Mouse (Mus musculus) macrophage (primary cell): Measurements from ENCODE around the gene Lnp1. TPM values are rescaled to one million over a fixed set of nuclear protein-coding genes. Genes with fewer than 3 reads are reported as not detected.
"Not testable (repeated sequence)": the region's sequence is repeated elsewhere in the genome, so short reads cannot be mapped to it uniquely, and the experiment has no call there.

Experiments
- H3K27ac ChIP-seq: fragments of 350-480 bp; formaldehyde crosslinking; 2 replicates; pipeline ENCODE4 v1.9.0; 2021
- H3K36me3 ChIP-seq: fragments of 350-480 bp; formaldehyde crosslinking; 2 replicates; pipeline ENCODE4 v1.9.0; 2021; ENCODE audit errors: inconsistent target
- H3K4me3 ChIP-seq: fragments of 350-480 bp; formaldehyde crosslinking; 2 replicates; pipeline ENCODE4 v1.9.0; 2021; ENCODE audit errors: inconsistent target
- H3K79me2 ChIP-seq: fragments of 350-480 bp; formaldehyde crosslinking; 2 replicates; pipeline ENCODE4 v1.9.0; 2021; ENCODE audit errors: inconsistent target
- WGBS: methylation state at CpG from one replicate; pipeline ENCODE4 v1.1.7; 2026; ENCODE audit warnings: inconsistent platforms; ENCODE audit not compliant: missing documents; 5-methylcytosine and 5-hydroxymethylcytosine counted together
- polyA plus RNA-seq: library from polyadenylated mRNA; stranded (reverse); fragments of 250-400 nt; gene quantifications from 3 replicates; pipeline ENCODE4 v1.2.4, GENCODE M21; 2018; ENCODE audit warnings: inconsistent platforms
- total RNA-seq, 78 experiments: library from RNA; depleted of rRNA; stranded (reverse); fragments of 250-400 nt; gene quantifications; 1 replicate in 9 of 78; 2 replicates in 24 of 78; 3 replicates in 43 of 78; 4 replicates in 2 of 78; pipeline ENCODE4 v1.2.4; 2018; ENCODE audit warnings: inconsistent platforms in 56 of 78

The Lnp1 gene
- not detected for total RNA-seq (2018; cell fraction: chromatin; rRNA removed)
- total RNA-seq (2018; cell fraction: cytosol; rRNA removed), result not detected
- not detected for total RNA-seq (2018; cell fraction: nucleus; rRNA removed)
- polyA plus RNA-seq, result not detected in 3 replicates

DNA sequence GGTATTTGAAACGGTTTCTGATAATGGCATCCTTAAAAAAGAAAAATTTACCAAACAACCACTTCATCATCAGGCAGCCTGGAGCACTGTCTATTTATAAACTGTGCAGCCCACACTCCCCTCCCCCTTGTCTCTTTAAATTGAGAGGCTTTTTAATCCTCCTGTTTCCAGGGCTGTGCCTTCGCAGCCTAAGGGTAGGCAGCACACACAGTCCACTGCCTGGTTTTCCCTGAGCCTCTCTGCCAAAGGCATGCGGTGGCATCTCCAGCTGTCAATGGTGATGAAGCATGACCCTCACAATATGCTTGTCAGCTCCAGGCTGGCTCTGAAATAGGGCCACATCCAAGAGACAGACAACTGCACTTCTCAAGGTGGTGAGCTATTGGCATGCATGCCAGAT, at the start of gene Lnp1:
Gene Lnp1, minus strand, starts transcription at position 39 of the 400 bp plus-strand sequence.
- Histone ChIP-seq H3K36me3 (no peaks in the 10 kb centered on the region), H3K79me2 (no peaks in the 10 kb centered on the region), H3K27ac (no peak within 1 kb of the TSS), H3K4me3 (no peak within 1 kb of the TSS)
- WGBS, result 84% methylated on average over 3 of the region's 3 CpGs

DNA sequence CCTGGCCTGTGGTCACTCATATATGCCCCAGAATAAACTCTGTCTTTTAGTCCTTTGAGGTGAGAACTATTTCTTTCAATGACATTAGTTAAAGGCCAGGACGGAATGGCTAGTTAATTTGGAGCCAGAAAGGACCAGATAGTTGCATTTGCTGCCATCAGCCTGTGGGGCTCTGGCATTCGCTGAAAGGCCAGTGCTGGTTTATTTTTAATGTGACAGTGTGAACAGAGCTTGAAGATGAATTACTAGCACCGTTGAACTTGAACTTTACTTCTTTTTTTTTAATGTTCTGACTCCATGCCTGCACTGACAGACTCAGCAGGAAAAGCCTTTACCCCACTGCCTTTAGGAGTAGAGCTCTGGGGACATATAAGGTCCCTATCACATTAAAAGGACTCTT, 46.8 kb upstream of the Lnp1 start:
- Histone ChIP-seq H3K27ac (no peak overlapping the region), H3K79me2 (no peaks in the 10 kb centered on the region), H3K36me3 (no peaks in the 10 kb centered on the region), H3K4me3 (no peak overlapping the region)
- WGBS, result 74% methylated on average over 3 of the region's 3 CpGs

DNA sequence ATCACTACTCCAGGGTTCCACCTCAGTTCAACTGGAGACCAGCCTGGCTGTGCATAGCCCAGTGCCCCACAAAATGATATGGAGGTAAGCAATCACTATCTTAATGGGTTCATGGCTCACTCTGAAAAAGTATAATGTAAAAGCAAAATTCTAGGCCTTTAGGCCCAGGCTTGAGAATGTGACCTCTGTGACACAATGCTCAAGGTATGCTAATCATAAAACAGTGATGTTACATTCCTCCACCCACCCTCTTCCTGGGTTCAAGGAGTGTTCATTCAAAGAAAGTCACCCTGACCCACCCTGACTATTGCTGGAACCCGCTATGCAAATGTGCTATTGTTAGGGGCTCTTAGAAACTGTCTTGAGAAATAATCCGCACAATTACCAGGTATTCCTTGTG, 30.4 kb upstream of the Lnp1 start:
- H3K79me2 ChIP-seq, H3K4me3 ChIP-seq, H3K36me3 ChIP-seq, H3K27ac ChIP-seq: not testable (repeated sequence)
- WGBS, result 96% methylated on average over 2 of the region's 2 CpGs

DNA sequence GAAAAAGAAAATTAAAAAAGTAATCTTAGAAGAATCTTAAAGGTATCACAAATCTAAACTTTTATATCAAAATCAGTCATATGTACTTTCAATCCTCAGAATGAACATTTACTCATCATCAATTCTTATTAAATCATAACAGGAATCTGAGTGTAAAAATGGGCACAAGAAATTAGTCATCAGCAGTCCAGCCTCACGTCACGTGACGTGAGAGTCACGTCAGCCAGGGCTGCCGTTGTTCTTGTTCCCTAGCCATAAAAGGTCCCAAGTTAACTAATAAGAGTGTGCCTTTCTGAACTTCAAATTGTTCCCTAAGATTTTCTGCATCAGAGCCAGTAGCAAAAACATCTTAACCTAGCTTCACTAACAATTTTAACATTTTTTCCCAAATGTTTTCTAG, 21.2 kb upstream of the Lnp1 start:
- Histone ChIP-seq H3K36me3 (no peaks in the 10 kb centered on the region), H3K4me3 (no peak overlapping the region), H3K27ac (no peak overlapping the region), H3K79me2 (no peaks in the 10 kb centered on the region)
- WGBS, result 81% methylated on average over 5 of the region's 5 CpGs

DNA sequence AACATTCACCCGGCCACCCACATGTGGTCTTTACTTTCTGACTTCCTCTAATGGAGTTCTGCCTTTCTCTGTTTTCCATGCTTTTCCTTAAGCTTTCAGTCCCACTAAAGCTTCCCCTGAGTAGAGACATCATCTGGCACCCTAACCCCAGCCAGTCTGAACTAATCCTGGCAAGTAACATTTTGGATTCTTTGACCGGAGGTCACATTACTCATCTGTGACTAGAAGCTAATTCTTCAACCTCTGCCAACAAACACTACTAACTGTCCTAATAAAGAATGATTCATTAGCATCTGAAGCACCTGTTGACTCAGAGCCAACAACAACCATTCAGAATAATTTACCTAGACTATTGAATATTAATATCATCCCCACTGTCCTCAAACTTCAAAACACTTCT, 14.5 kb upstream of the Lnp1 start:
- H3K36me3 ChIP-seq, result no peaks in the 10 kb centered on the region
- H3K4me3 ChIP-seq, result no peak overlapping the region
- no peaks in the 10 kb centered on the region for H3K79me2 ChIP-seq
- WGBS, result 94% methylated on average over 2 of the region's 2 CpGs
- H3K27ac ChIP-seq, result no peak overlapping the region

DNA sequence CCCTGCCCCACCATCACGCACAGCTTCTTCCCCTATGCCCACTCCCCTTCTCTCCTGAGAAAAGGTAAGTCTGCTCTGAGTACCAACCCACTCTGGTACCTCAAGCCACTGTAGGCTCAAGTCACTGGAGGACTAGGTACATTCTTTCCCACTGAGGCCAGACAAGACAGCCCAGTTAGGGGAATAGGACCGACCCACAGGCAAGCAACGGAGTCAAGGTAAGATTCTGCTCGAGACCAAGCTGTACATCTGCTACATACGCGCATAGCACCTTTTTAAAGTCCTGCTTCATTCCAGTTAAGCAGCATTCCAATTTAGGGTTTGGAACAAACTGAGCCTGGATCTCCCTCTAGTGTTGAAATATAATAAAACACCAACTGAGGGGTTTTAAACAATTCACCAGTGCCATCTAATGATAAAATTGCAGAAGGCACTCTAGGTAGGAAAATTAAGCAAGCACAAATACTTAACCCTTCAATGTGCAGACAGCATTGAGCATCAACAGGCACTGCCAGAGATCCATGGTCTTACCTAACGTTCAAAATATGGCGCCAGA, 7.7 kb downstream of the Lnp1 start:
- Histone ChIP-seq H3K36me3 (no peaks in the 10 kb centered on the region), H3K4me3 (no peak overlapping the region), H3K79me2 (no peaks in the 10 kb centered on the region), H3K27ac (no peak overlapping the region)
- WGBS, result 22% methylated on average over 8 of the region's 8 CpGs

DNA sequence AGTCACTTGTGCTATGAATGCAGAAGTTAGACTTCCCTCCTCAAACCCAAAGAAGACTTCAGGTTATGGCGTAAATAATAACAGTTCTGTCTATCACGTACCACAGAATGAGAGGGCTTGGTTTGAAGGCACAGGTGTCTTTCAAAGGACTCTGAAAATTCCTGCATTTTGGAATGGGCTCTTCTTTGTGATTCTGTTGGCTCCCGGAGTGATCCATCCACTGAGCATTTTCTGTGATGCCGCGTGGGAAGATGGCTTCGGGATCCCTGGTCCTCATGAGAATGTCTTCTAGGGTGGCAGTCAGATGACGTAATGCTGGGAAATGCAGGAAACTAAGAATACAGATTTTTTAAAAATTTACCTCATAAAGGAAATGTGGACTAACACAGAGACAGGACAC, 10.6 kb downstream of the Lnp1 start:
- Histone ChIP-seq H3K36me3 (no peaks in the 10 kb centered on the region), H3K79me2 (no peaks in the 10 kb centered on the region), H3K4me3 (no peak overlapping the region), H3K27ac (no peak overlapping the region)
- whole genome bisulfite sequencing, result 92% methylated on average over 7 of the region's 7 CpGs

DNA sequence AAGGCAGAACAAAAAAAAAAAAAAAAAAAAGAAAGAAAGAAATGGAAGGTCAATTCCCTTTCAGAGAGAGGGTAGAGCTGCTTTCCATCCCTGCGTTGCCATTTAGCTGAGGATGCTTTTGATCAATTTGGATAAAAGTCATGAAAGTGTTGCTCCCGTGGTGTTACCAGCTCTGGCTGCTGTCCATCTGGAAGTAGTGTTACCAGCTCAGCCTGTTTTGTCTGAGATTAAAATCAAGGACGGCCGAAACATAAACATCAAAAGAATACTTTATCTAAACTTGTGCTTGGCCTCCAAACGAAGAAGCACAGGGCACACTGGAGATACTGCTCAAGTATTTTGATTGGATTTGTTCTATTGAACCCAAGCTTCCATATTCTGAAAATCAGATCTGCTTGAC, 18.9 kb downstream of the Lnp1 start:
- Histone ChIP-seq H3K79me2 (no peaks in the 10 kb centered on the region), H3K36me3 (no peaks in the 10 kb centered on the region), H3K4me3 (no peak overlapping the region), H3K27ac (no peak overlapping the region)
- WGBS, result 82% methylated on average over 5 of the region's 5 CpGs

DNA sequence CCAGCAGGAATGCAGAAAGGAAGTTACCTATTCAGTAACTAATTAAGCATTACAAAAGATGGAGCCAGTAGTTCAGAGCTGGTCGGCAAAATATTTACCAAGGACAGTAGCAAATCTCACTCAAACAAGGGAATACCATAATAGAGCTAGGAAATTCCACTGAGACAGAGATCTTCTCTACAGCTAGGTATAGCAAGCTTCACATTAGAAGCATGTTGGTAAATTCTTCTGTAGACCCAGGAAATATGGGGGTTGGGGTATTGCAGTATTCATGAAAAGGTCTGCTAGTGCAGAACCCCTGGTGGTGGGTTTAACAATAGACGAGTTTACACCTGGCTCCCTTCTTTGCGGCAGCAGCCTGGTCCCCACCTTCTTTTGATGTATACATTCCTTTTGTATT, 25.7 kb downstream of the Lnp1 start:
- not testable (repeated sequence) for H3K27ac ChIP-seq, H3K79me2 ChIP-seq, H3K36me3 ChIP-seq, H3K4me3 ChIP-seq
- 62% methylated on average over 3 of the region's 3 CpGs for WGBS

DNA sequence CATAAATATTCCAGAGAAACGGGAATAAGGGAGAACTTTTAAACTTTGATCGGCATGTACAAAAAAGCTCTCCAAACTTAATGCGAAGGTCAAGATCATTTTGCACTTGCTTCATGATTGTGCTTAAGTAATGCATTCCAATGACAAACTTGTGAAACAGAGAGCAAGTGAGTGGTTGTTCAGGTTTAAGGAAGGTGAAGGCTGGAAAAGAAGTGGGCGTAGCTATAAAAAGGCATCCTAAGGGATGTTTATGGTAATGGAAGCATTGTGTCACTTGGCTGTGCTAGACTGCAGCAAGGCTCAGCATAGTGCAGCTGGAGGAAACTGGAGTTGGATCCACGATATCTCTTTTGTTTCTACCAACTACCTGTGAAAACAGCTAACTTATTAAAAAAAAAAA, 36.3 kb downstream of the Lnp1 start:
- Histone ChIP-seq H3K4me3 (no peak overlapping the region), H3K79me2 (no peaks in the 10 kb centered on the region), H3K27ac (no peak overlapping the region), H3K36me3 (no peaks in the 10 kb centered on the region)
- 91% methylated on average over 5 of the region's 5 CpGs for WGBS

DNA sequence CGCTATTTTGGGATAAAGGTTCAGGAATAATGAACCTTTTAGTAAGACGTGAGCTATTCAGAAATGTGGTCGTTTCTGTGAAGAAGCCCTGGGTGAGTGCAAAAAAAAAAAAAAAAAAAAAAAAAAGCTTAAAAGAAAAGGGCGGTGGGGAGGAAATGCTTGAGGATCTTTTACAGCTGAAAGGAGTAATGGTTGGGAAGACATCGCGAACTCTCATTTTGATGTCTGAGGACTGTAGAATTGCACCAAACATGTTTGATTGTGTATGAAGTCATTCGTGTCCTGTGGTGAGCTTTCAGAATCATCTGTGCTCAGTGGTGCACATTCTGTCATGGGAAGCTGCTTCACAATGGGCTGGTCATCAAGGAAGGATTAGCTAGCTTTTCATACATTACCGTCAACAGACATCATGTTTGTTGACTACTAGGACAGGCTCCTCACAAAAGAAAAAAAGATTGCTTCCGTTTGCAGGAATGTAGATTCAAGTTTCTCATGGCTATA, 41.2 kb downstream of the Lnp1 start:
- H3K79me2 ChIP-seq, result no peaks in the 10 kb centered on the region
- H3K27ac ChIP-seq, result no peak overlapping the region
- H3K4me3 ChIP-seq, result no peak overlapping the region
- WGBS, result 34% methylated on average over 9 of the region's 9 CpGs
- H3K36me3 ChIP-seq, result no peaks in the 10 kb centered on the region

DNA sequence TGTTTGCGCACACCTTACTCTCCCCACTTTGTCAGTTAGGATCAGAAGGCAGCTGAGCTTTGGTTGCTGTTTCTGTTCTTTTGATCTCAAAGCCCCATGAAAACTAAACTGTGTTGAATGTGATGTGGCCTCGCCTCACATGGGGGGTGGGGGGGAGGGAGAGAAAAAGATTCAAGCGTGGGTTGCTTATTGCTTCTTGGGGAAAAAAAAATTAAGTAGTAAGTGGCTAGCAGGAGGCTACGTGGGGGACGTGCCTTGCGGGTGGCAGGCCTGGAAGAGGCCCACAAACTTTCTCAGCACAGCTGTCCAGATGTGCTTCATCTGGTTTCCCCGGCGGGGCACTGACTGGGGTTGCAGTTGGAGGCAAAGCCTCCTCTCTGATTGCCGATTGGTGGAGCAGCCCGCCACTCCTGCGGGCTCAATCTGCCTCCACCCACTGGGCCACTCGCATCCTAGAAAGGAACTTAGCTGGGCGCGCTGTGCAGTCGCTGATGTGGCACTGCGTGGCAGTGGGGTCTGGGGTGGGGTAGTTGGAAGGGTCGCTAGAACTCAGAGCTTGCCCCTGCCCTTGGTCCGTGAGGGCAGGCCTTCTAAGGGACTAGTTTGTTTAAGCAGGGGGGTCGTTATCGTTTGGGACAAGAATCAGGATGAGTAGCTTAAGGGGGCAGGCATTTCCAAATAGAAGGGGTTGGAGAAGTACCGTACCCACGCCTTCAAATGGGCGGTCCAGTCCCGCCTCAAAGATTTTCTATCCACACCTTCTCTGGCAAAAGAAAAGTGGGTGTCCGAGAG, 41.8 kb downstream of the Lnp1 start, which contains the start of gene Tmem45a:
Gene Tmem45a, minus strand, starts transcription at position 343 of the 792 bp plus-strand sequence.
- no peaks in the 10 kb centered on the region for H3K79me2 ChIP-seq
- no peaks in the 10 kb centered on the region for H3K36me3 ChIP-seq
- H3K4me3 ChIP-seq, result no peak within 1 kb of the TSS
- WGBS, result 6% methylated on average over 25 of the region's 25 CpGs
- no peak within 1 kb of the TSS for H3K27ac ChIP-seq

DNA sequence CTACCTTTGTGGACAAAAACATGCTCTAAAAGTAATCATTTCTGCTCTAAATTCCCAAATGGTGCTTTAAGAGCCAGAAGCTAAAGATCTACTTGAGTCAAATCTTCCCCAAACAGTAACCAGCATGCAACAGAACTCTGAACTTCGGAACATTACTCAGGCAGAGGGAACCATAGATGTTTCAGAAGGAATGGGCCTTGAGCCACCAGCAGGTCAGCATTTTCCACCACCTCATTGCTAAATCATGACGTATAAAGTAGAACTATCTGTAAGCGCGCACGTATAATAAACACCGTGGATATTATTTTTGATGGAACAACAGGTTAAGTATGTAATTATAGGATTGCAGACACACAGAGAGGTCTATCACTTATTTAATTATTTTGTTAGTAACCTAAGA, 43.0 kb downstream of the Lnp1 start:
- H3K36me3 ChIP-seq, result no peaks in the 10 kb centered on the region
- 94% methylated on average over 6 of the region's 6 CpGs for WGBS
- H3K4me3 ChIP-seq, result no peak overlapping the region
- no peaks in the 10 kb centered on the region for H3K79me2 ChIP-seq
- H3K27ac ChIP-seq, result no peak overlapping the region

DNA sequence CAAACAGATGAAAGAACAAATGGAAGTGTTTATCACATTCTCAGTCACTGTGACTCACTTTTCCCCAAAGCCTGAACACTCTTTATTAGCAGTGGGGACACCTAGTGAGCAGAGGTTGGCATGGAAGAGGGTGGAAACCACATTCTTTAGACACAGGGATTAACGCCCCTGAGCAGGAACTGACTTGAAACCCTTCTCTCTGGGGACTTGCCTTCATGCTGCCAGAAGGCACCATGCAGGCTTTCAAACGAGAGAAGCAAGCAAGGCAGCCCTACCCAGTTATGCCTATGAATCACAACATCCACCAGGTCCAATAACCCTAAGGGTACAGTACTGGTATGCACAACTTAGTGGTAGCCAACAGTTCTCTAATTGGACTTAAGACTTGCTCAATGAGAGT, 54.5 kb downstream of the Lnp1 start:
- H3K4me3 ChIP-seq, result no peak overlapping the region
- no peak overlapping the region for H3K27ac ChIP-seq
- WGBS, result 33% methylated on average over 2 of the region's 2 CpGs
- H3K36me3 ChIP-seq, result no peaks in the 10 kb centered on the region
- no peaks in the 10 kb centered on the region for H3K79me2 ChIP-seq

DNA sequence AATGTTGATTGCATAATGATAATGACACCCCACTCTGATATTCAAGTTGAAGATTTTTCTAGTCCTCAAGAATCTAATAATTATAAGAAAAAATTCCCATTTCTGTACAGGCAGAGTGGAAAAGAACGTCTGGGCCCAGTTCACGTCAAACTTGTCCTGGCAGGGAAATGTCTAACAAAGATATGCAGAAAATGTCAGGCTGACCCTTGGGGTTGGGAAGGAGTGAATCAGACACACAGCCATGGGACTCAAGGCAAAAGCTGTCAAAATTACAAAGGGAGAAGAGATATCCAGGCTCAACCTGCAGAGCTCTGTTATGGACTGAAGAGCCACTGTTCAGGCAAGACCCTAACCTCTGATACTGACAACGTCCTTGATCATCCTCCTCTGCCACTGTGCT, 57.4 kb downstream of the Lnp1 start:
- Histone ChIP-seq H3K27ac (no peak overlapping the region), H3K36me3 (no peaks in the 10 kb centered on the region), H3K79me2 (no peaks in the 10 kb centered on the region), H3K4me3 (no peak overlapping the region)
- WGBS, result 91% methylated on average over 3 of the region's 3 CpGs
